Mouse (Mus musculus) CH12.LX (cell line): ENCODE results near the gene Noa1. TPM values are rescaled to one million over a fixed set of nuclear protein-coding genes. Genes with fewer than 3 reads are reported as not detected.

Experiments used
- DNase-seq: peaks from one replicate; pipeline ENCODE4 v3.0.0-alpha.2; 2013; ENCODE audit errors: extremely low read depth
- H3K27ac ChIP-seq: 2 replicates; pipeline ENCODE4 v1.5.1; 2012; ENCODE audit warnings: low read depth, mild to moderate bottlenecking, control low read depth, moderate library complexity; ENCODE audit not compliant: insufficient read depth
- H3K27me3 ChIP-seq: replicated peaks from 2 replicates; pipeline ENCODE3; 2012; ENCODE audit warnings: inconsistent platforms
- H3K36me3 ChIP-seq, 2 experiments: replicated peaks in 1 of 2; 2 replicates each; pipeline versions ENCODE3 to v1.6.1; 2012; ENCODE audit warnings: inconsistent platforms in 1 of 2, low read length in 1 of 2, mild to moderate bottlenecking in 1 of 2, mixed read lengths in 1 of 2, moderate library complexity in 1 of 2; ENCODE audit not compliant: control insufficient read depth in 1 of 2, insufficient read depth in 1 of 2
- H3K4me1 ChIP-seq, 2 experiments: 2 replicates each; pipeline ENCODE4 v1.6.1; 2012; ENCODE audit warnings: inconsistent platforms in 1 of 2, moderate library complexity in 1 of 2; ENCODE audit not compliant: insufficient read depth in 2 of 2, control insufficient read depth in 1 of 2
- H3K4me2 ChIP-seq: 2 replicates; pipeline ENCODE4 v1.6.1; 2012; ENCODE audit warnings: low read depth, mild to moderate bottlenecking, control low read depth; ENCODE audit not compliant: poor library complexity, insufficient read depth, severe bottlenecking
- H3K4me3 ChIP-seq, 3 experiments: fragments of 150-350 bp in 1 of 3; sonication (generic) in 1 of 3; replicated peaks in 1 of 3; 2 replicates each; pipeline versions ENCODE3 to v1.5.1; 2011 to 2012; ENCODE audit warnings: low read depth in 2 of 3, low read length in 2 of 3, mild to moderate bottlenecking in 2 of 3, moderate library complexity in 2 of 3, control low read depth in 1 of 3, improper control_type of control experiment in 1 of 3, inconsistent platforms in 1 of 3, mixed read lengths in 1 of 3; ENCODE audit not compliant: poor library complexity in 1 of 3
- H3K79me2 ChIP-seq: replicated peaks from 2 replicates; pipeline ENCODE4 v1.6.1; 2012; ENCODE audit warnings: mild to moderate bottlenecking, moderate library complexity; ENCODE audit not compliant: control insufficient read depth, poor library complexity, insufficient read depth, severe bottlenecking; ENCODE audit errors: extremely low read depth
- H3K9ac ChIP-seq: 2 replicates; pipeline ENCODE4 v1.6.1; 2012; ENCODE audit warnings: low read depth, mild to moderate bottlenecking, control low read depth, moderate library complexity; ENCODE audit not compliant: insufficient read depth
- H3K9me3 ChIP-seq: replicated peaks from 2 replicates; pipeline ENCODE3; 2012; ENCODE audit warnings: low read length, inconsistent platforms, mixed read lengths
- BHLHE40 ChIP-seq: IDR thresholded peaks from 2 replicates; pipeline ENCODE4 v1.6.1; 2011; ENCODE audit warnings: mild to moderate bottlenecking, low read depth, low read length, improper control_type of control experiment
- CHD2 ChIP-seq: IDR thresholded peaks from 2 replicates; pipeline ENCODE4 v1.6.1; 2011; ENCODE audit warnings: low read length, improper control_type of control experiment
- E2F4 ChIP-seq: IDR thresholded peaks from 2 replicates; pipeline ENCODE4 v1.6.1; 2011; ENCODE audit warnings: low read depth, low read length, improper control_type of control experiment; ENCODE audit not compliant: insufficient replicate concordance
- ELF1 ChIP-seq: IDR thresholded peaks from 2 replicates; pipeline ENCODE4 v1.6.1; 2014; ENCODE audit warnings: low read depth, mild to moderate bottlenecking, inconsistent platforms, low read length, improper control_type of control experiment
- EP300 ChIP-seq: IDR thresholded peaks from 2 replicates; pipeline ENCODE4 v1.6.1; 2011; ENCODE audit warnings: low read length, improper control_type of control experiment
- HCFC1 ChIP-seq: IDR thresholded peaks from 2 replicates; pipeline ENCODE4 v1.6.1; 2012; ENCODE audit warnings: low read depth, mild to moderate bottlenecking, inconsistent platforms, low read length, improper control_type of control experiment
- IRF4 ChIP-seq: IDR thresholded peaks from 2 replicates; pipeline ENCODE4 v1.6.1; 2014; ENCODE audit warnings: low read depth, mild to moderate bottlenecking, inconsistent platforms, low read length, improper control_type of control experiment
- JUN ChIP-seq: IDR thresholded peaks from 2 replicates; pipeline ENCODE4 v1.6.1; 2011; ENCODE audit warnings: low read depth, mild to moderate bottlenecking, low read length, improper control_type of control experiment, moderate library complexity; ENCODE audit not compliant: insufficient read depth
- JUND ChIP-seq: conservative IDR thresholded peaks from 2 replicates; pipeline ENCODE4 v1.6.1; 2011; ENCODE audit warnings: low read depth, low read length, improper control_type of control experiment
- KAT2A ChIP-seq: IDR thresholded peaks from 2 replicates; pipeline ENCODE4 v1.6.1; 2012; ENCODE audit warnings: low read length, improper control_type of control experiment, inconsistent platforms; ENCODE audit not compliant: insufficient replicate concordance
- MAX ChIP-seq: IDR thresholded peaks from 2 replicates; pipeline ENCODE4 v1.6.1; 2011; ENCODE audit warnings: low read length, improper control_type of control experiment
- MAZ ChIP-seq: IDR thresholded peaks from 2 replicates; pipeline ENCODE4 v1.6.1; 2012; ENCODE audit warnings: low read depth, mild to moderate bottlenecking, inconsistent platforms, low read length, improper control_type of control experiment, moderate library complexity
- MXI1 ChIP-seq: IDR thresholded peaks from 2 replicates; pipeline ENCODE4 v1.6.1; 2011; ENCODE audit warnings: mild to moderate bottlenecking, low read depth, low read length, improper control_type of control experiment
- POLR2A ChIP-seq: IDR thresholded peaks from 2 replicates; pipeline ENCODE4 v1.6.1; 2011; ENCODE audit warnings: low read depth, mild to moderate bottlenecking, improper control_type of control experiment, low read length
- RCOR1 ChIP-seq: conservative IDR thresholded peaks from 2 replicates; pipeline ENCODE4 v1.6.1; 2012; ENCODE audit warnings: low read depth, mild to moderate bottlenecking, inconsistent platforms, low read length, improper control_type of control experiment
- SIN3A ChIP-seq: IDR thresholded peaks from 2 replicates; pipeline ENCODE4 v1.6.1; 2012; ENCODE audit warnings: low read length, improper control_type of control experiment, inconsistent platforms
- TBP ChIP-seq: conservative IDR thresholded peaks from 2 replicates; pipeline ENCODE4 v1.6.1; 2011; ENCODE audit warnings: low read depth, low read length, improper control_type of control experiment
- TCF12 ChIP-seq: IDR thresholded peaks from 2 replicates; pipeline ENCODE4 v1.6.1; 2014; ENCODE audit warnings: low read depth, mild to moderate bottlenecking, inconsistent platforms, low read length, improper control_type of control experiment
- USF2 ChIP-seq: conservative IDR thresholded peaks from 2 replicates; pipeline ENCODE4 v1.6.1; 2011; ENCODE audit warnings: low read depth, low read length, improper control_type of control experiment
- ZMIZ1 ChIP-seq: IDR thresholded peaks from 2 replicates; pipeline ENCODE4 v1.6.1; 2012; ENCODE audit warnings: low read depth, mild to moderate bottlenecking, inconsistent platforms, low read length, improper control_type of control experiment
- ZNF384 ChIP-seq: IDR thresholded peaks from 2 replicates; pipeline ENCODE4 v1.6.1; 2012; ENCODE audit warnings: low read depth, low read length, improper control_type of control experiment, inconsistent platforms
- dilution Hi-C: fragments of 300-500 bp; cut with MboI; formaldehyde crosslinking; loops from 2 replicates; pipeline ENCODE4 v1.14.3; 2020; ENCODE audit warnings: low sequenced_read_pairs; ENCODE audit not compliant: extremely low pct_unique_long_range_greater_than_20kb, extremely low pct_ligation_motif_present
- in situ Hi-C: fragments of 300-500 bp; cut with MboI; formaldehyde crosslinking; loops from 3 replicates; pipeline ENCODE4 v1.14.3; 2019; ENCODE audit warnings: low sequenced_read_pairs, low pct_ligation_motif_present, low pct_unique_long_range_greater_than_20kb, mixed read lengths
- polyA plus RNA-seq: library from polyadenylated mRNA; unstranded; fragments of >175 nt; gene quantifications from 2 replicates; pipeline ENCODE4 v1.2.1, GENCODE M21; 2012; ENCODE audit warnings: low read depth; ENCODE audit not compliant: insufficient read length
- total RNA-seq, 2 experiments: library from RNA; depleted of rRNA; stranded (reverse); fragments of 300-350 nt in 1 of 2; fragments of >200 nt in 1 of 2; gene quantifications; 2 replicates each; pipeline ENCODE4 v1.2.3; 2012 to 2014

Gene Noa1
- total and polyA plus RNA-seq, 3 experiments = 33.0 to 60.7 (median 45.7) TPM

GRCm38 (mm10) chr5:77349971-77350658 lies 40.2 kb upstream of the Noa1 start:
- H3K79me2 ChIP-seq = no peaks in the 10 kb centered on the region
- H3K4me2 ChIP-seq = no peak overlapping the region
- H3K27ac ChIP-seq = no peak overlapping the region
- no peak for TF ChIP-seq ZMIZ1
- TF ChIP-seq HCFC1 = no peak
- TF ChIP-seq USF2 = no peak
- no peak for TF ChIP-seq E2F4
- TF ChIP-seq JUN = no peak
- no peak for TF ChIP-seq SIN3A
- TF ChIP-seq KAT2A = no peak
- TF ChIP-seq RCOR1 = no peak
- TF ChIP-seq ZNF384 = no peak
- TF ChIP-seq ELF1 = no peak
- TF ChIP-seq POLR2A = no peak
- no peak for TF ChIP-seq MAX
- no peak for TF ChIP-seq CHD2
- TF ChIP-seq MAZ = no peak
- no peak for TF ChIP-seq TBP
- TF ChIP-seq BHLHE40 = no peak
- no peak for TF ChIP-seq IRF4
- TF ChIP-seq EP300 = no peak
- no peak for TF ChIP-seq MXI1
- no peak for TF ChIP-seq TCF12
- H3K4me1 ChIP-seq = peaks cover under 1 to 13% of the 10 kb centered on the region in 2 experiments; a peak in 3 of 4 replicates
- peaks cover 42 to 59% of the 10 kb centered on the region in 2 experiments for H3K36me3 ChIP-seq
- no peak overlapping the region for H3K4me3 ChIP-seq
- no peaks in the 10 kb centered on the region for H3K9me3 ChIP-seq
- in situ Hi-C loops = loop anchor here (5.0 to 25.0 kb wide), 2 partner anchors 112 to 437 kb away; no protein-coding TSS in a partner anchor
- H3K27me3 ChIP-seq = no peaks in the 10 kb centered on the region
- no peak overlapping the region for H3K9ac ChIP-seq
- no peak for DNase-seq
- dilution Hi-C loops = no loop called here

DNA sequence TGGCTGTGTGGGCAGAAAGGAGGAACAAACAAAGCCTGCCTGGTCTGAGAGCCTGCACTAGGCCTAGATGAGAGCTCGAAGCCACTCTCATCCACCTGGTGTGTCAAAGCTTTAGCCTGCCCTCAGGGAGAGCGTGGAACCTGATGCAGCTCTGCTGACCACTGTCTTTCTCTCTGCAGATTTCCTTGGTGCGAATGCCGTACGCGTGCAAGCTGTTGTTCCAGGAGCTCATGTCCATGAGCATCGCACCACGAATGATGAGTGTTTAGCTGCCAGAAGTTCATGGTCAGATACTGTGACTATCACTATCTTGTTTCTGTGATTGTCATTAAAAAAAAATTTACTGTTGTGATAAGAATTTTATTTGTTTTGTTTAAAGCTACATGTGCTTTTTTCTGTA lies 39.0 kb upstream of the Noa1 start:
- Histone ChIP-seq H3K36me3 (peaks cover 44 to 70% of the 10 kb centered on the region in 2 experiments), H3K27me3 (no peaks in the 10 kb centered on the region), H3K9me3 (no peaks in the 10 kb centered on the region), H3K9ac (no peak overlapping the region), H3K4me3 (no peak overlapping the region), H3K4me2 (no peak overlapping the region), H3K27ac (no peak overlapping the region), H3K4me1 (peaks cover 0 to 5% of the 10 kb centered on the region in 2 experiments; a peak in 2 of 4 replicates), H3K79me2 (no peaks in the 10 kb centered on the region)
- DNase-seq = no peak
- dilution Hi-C loops (no loop called here), in situ Hi-C loops (no loop called here)
- TF ChIP-seq JUND (no peak), HCFC1 (no peak), JUN (no peak)
